Mouse (Mus musculus) G1E (cell line): ENCODE results near the gene Bglap. TPM values are rescaled to one million over a fixed set of nuclear protein-coding genes. Genes with fewer than 3 reads are reported as not detected.

Experiments used
- ATAC-seq: 2 replicates; pipeline ENCODE4 v1.8.0; 2016; ENCODE audit warnings: mild to moderate bottlenecking; ENCODE audit not compliant: insufficient number of reproducible peaks, poor library complexity, low FRiP score, severe bottlenecking; ENCODE audit errors: extremely low read depth
- DNase-seq: peaks from one replicate; pipeline ENCODE4 v3.0.0; 2012; ENCODE audit warnings: low spot score
- H3K27me3 ChIP-seq: 2 replicates; pipeline ENCODE4 v1.6.1; 2012; ENCODE audit warnings: mild to moderate bottlenecking, low read length, inconsistent platforms; ENCODE audit not compliant: insufficient read depth
- H3K36me3 ChIP-seq: replicated peaks from 2 replicates; pipeline ENCODE3; 2012; ENCODE audit warnings: mild to moderate bottlenecking, inconsistent platforms
- H3K4me1 ChIP-seq: 2 replicates; pipeline ENCODE4 v1.6.1; 2012; ENCODE audit warnings: low read depth, low read length, inconsistent platforms, mixed read lengths; ENCODE audit not compliant: insufficient read depth
- H3K4me3 ChIP-seq: 2 replicates; pipeline ENCODE4 v1.5.1; 2012; ENCODE audit warnings: low read depth, mild to moderate bottlenecking, inconsistent platforms, low read length, moderate library complexity, mixed read lengths
- H3K9me3 ChIP-seq: replicated peaks from 2 replicates; pipeline ENCODE4 v1.6.1; 2012; ENCODE audit warnings: inconsistent platforms
- CTCF ChIP-seq: IDR thresholded peaks from 2 replicates; pipeline ENCODE4 v1.5.1; 2012; ENCODE audit warnings: low read depth, low read length, inconsistent platforms, mixed read lengths
- GATA1 ChIP-seq: IDR thresholded peaks from 2 replicates; pipeline ENCODE4 v1.6.1; 2012; ENCODE audit warnings: borderline replicate concordance, low read length, inconsistent platforms, mixed read lengths
- GATA2 ChIP-seq: IDR thresholded peaks from 2 replicates; pipeline ENCODE4 v1.6.1; 2012; ENCODE audit warnings: low read depth, low read length, inconsistent platforms, borderline replicate concordance
- POLR2AphosphoS5 ChIP-seq: IDR thresholded peaks from 2 replicates; pipeline ENCODE4 v1.6.1; 2012; ENCODE audit warnings: low read depth, low read length, inconsistent platforms; ENCODE audit not compliant: insufficient replicate concordance
- TAL1 ChIP-seq: conservative IDR thresholded peaks from 2 replicates; pipeline ENCODE4 v1.6.1; 2012; ENCODE audit warnings: low read depth, low read length, inconsistent platforms, mixed read lengths
- polyA plus RNA-seq: library from polyadenylated mRNA; stranded (reverse); fragments of >175 nt; gene quantifications from 2 replicates; pipeline ENCODE4 v1.2.3, GENCODE M21; 2012
- total RNA-seq, 2 experiments: library from RNA; stranded (forward) in 1 of 2; stranded (reverse) in 1 of 2; fragments of 200-1000 nt in 1 of 2; fragments of >200 nt in 1 of 2; fragmentation: Nextera tagmentation in 1 of 2; gene quantifications; 2 replicates each; pipeline ENCODE4 v1.2.3; 2014 to 2017

Bglap gene
- total and polyA plus RNA-seq, 3 experiments: not detected

DNA sequence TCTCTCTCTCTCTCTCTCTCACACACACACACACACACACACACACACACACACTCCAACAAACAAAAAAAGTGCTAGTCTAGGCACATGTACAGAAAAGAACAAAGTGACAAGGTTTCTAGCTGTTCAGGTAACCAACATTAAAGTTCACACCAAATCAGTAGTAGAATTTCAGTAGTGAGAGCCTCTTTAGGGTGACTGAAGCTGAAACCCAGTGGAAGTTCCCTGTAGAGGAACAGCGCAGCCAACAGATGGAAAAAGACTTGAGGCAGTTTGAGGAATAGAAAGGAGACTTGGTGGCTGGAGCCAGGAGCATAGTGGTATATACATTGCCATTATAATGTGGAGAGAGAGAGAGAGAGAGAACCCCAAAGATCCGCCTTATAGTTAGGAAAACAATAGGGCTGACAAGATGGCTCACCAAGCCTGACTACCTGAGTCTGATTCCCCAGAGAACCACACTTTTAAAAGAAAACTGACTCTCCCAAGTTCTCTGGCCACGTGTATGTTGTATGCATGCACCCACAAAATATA is 49.3 kb downstream of the Bglap start:
- Histone ChIP-seq H3K4me3 (peak overlapping the region; percentile 86), H3K36me3 (peaks cover 47% of the 10 kb centered on the region), H3K4me1 (peaks cover 46% of the 10 kb centered on the region), H3K27me3 (no peaks in the 10 kb centered on the region), H3K9me3 (no peaks in the 10 kb centered on the region)
- TF ChIP-seq CTCF: no peak
- TF ChIP-seq TAL1: no peak
- TF ChIP-seq GATA2: no peak
- no peak for TF ChIP-seq GATA1
- TF ChIP-seq POLR2AphosphoS5: no peak
- no peak for ATAC-seq
- no peak for DNase-seq

DNA sequence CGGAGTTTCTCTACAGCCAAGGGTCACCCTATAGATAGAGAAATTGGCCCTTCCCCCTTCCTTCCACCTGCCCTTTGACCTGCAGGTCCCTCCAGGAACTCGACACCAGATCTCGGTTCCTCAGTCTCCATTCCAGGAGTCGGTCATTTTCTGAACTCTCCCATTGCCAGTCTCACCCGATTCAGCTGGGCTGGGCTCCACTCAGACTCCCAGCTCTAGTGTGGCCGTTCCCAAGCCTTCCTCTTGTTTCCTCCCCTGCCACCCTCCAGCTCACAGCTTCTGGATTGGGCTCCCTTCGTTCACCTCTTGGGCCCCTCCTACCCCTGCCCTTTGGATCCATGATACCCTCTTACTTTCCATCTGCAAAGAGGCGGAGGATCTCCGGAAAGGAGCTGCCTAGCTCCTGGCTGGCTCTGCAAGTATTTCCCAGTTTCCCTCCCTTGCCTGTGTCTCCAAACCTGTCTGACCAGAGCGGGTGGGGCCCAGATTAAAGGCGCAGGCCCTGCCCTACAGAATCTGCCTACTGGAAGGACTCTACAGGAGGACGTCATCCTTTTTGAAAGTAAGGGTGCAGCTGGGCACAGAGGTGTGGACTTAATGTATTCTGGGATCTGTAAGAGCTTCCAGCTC is 50.1 kb downstream of the Bglap start:
- TF ChIP-seq CTCF: no peak
- no peak for TF ChIP-seq GATA1
- TF ChIP-seq POLR2AphosphoS5: no peak
- no peak for TF ChIP-seq TAL1
- no peak for TF ChIP-seq GATA2
- no peaks in the 10 kb centered on the region for H3K27me3 ChIP-seq
- DNase-seq (peak; percentile 25), ATAC-seq (no peak)
- peaks cover 44% of the 10 kb centered on the region for H3K4me1 ChIP-seq
- peaks cover 51% of the 10 kb centered on the region for H3K36me3 ChIP-seq
- H3K9me3 ChIP-seq: no peaks in the 10 kb centered on the region
- H3K4me3 ChIP-seq: peak overlapping the region; percentile 4; the same call in 1 of the 2 replicates

Other genes with a start within 250 kb of the Bglap start
Only the 20 nearest of the 21 such genes appear.
- gene Rhbg, start 129.8 kb downstream of the Bglap start, total RNA-seq (2014; fragmentation: Nextera tagmentation): not detected in 2 replicates
- gene Rhbg, start 129.8 kb downstream of the Bglap start, total RNA-seq (2017): not detected in 2 replicates
- gene Rhbg, start 129.8 kb downstream of the Bglap start, polyA plus RNA-seq: not detected in 2 replicates
- not detected in 2 replicates for gene Gm38392, start 97.3 kb downstream of the Bglap start, total RNA-seq (2014; fragmentation: Nextera tagmentation)
- gene Gm38392, start 97.3 kb downstream of the Bglap start, total RNA-seq (2017): not detected in 2 replicates
- gene Gm38392, start 97.3 kb downstream of the Bglap start, polyA plus RNA-seq: not detected in 2 replicates
- 11.5 and 17.6 TPM in 2 replicates for gene Tsacc, start 87.5 kb downstream of the Bglap start, total RNA-seq (2014; fragmentation: Nextera tagmentation)
- 6.3 and 13.9 TPM in 2 replicates for gene Tsacc, start 87.5 kb downstream of the Bglap start, total RNA-seq (2017)
- 0.74 and 1.1 TPM in 2 replicates for gene Tsacc, start 87.5 kb downstream of the Bglap start, polyA plus RNA-seq
- 213 and 234 TPM in 2 replicates for gene Cct3, start 87.3 kb downstream of the Bglap start, total RNA-seq (2014; fragmentation: Nextera tagmentation)
- gene Cct3, start 87.3 kb downstream of the Bglap start, total RNA-seq (2017): 292 and 314 TPM in 2 replicates
- 27.9 and 28.7 TPM in 2 replicates for gene Cct3, start 87.3 kb downstream of the Bglap start, polyA plus RNA-seq
- gene Glmp, start 59.4 kb downstream of the Bglap start, total RNA-seq (2014; fragmentation: Nextera tagmentation): 119 and 123 TPM in 2 replicates
- gene Glmp, start 59.4 kb downstream of the Bglap start, total RNA-seq (2017): 65.7 and 89.1 TPM in 2 replicates
- 31.4 and 67.5 TPM in 2 replicates for gene Glmp, start 59.4 kb downstream of the Bglap start, polyA plus RNA-seq
- gene Tmem79, start 48.3 kb downstream of the Bglap start, total RNA-seq (2014; fragmentation: Nextera tagmentation): 3.8 and 8.1 TPM in 2 replicates
- gene Tmem79, start 48.3 kb downstream of the Bglap start, total RNA-seq (2017): 1.1 and 1.6 TPM in 2 replicates
- 1.3 and 2.7 TPM in 2 replicates for gene Tmem79, start 48.3 kb downstream of the Bglap start, polyA plus RNA-seq
- 47.5 and 59.3 TPM in 2 replicates for gene Smg5, start 48.2 kb downstream of the Bglap start, total RNA-seq (2014; fragmentation: Nextera tagmentation)
- 53.9 and 57.6 TPM in 2 replicates for gene Smg5, start 48.2 kb downstream of the Bglap start, total RNA-seq (2017)
- 56.8 and 78.5 TPM in 2 replicates for gene Smg5, start 48.2 kb downstream of the Bglap start, polyA plus RNA-seq
- gene Paqr6, start 19.9 kb downstream of the Bglap start, total RNA-seq (2014; fragmentation: Nextera tagmentation): not detected in 2 replicates
- gene Paqr6, start 19.9 kb downstream of the Bglap start, total RNA-seq (2017): 0.12 and 0.38 TPM in 2 replicates
- gene Paqr6, start 19.9 kb downstream of the Bglap start, polyA plus RNA-seq: not detected in 2 replicates
- not detected in 2 replicates for gene Bglap3, start 11.7 kb downstream of the Bglap start, total RNA-seq (2014; fragmentation: Nextera tagmentation)
- gene Bglap3, start 11.7 kb downstream of the Bglap start, total RNA-seq (2017): 0.16 and 0.17 TPM in 2 replicates
- not detected in 2 replicates for gene Bglap3, start 11.7 kb downstream of the Bglap start, polyA plus RNA-seq
- gene Bglap2, start 5.8 kb downstream of the Bglap start, total RNA-seq (2014; fragmentation: Nextera tagmentation): not detected in 2 replicates
- gene Bglap2, start 5.8 kb downstream of the Bglap start, total RNA-seq (2017): not detected in 2 replicates
- gene Bglap2, start 5.8 kb downstream of the Bglap start, polyA plus RNA-seq: not detected in 2 replicates
- gene Pmf1, start 25.9 kb upstream of the Bglap start, total RNA-seq (2014; fragmentation: Nextera tagmentation): 273 and 301 TPM in 2 replicates
- gene Pmf1, start 25.9 kb upstream of the Bglap start, total RNA-seq (2017): 110 and 117 TPM in 2 replicates
- 254 and 283 TPM in 2 replicates for gene Pmf1, start 25.9 kb upstream of the Bglap start, polyA plus RNA-seq
- gene Slc25a44, start 40.7 kb upstream of the Bglap start, total RNA-seq (2014; fragmentation: Nextera tagmentation): 62.0 and 62.3 TPM in 2 replicates
- 50.3 and 50.9 TPM in 2 replicates for gene Slc25a44, start 40.7 kb upstream of the Bglap start, total RNA-seq (2017)
- gene Slc25a44, start 40.7 kb upstream of the Bglap start, polyA plus RNA-seq: 17.4 and 23.0 TPM in 2 replicates
- 1.1 TPM in 1 of 2 replicates, not detected in the other for gene Sema4a, start 76.7 kb upstream of the Bglap start, total RNA-seq (2014; fragmentation: Nextera tagmentation)
- gene Sema4a, start 76.7 kb upstream of the Bglap start, total RNA-seq (2017): 0.23 and 0.66 TPM in 2 replicates
- 1.3 and 1.7 TPM in 2 replicates for gene Sema4a, start 76.7 kb upstream of the Bglap start, polyA plus RNA-seq
- gene Lmna, start 125.5 kb upstream of the Bglap start, total RNA-seq (2014; fragmentation: Nextera tagmentation): 69.3 and 72.1 TPM in 2 replicates
- 96.4 and 98.2 TPM in 2 replicates for gene Lmna, start 125.5 kb upstream of the Bglap start, total RNA-seq (2017)
- 336 and 381 TPM in 2 replicates for gene Lmna, start 125.5 kb upstream of the Bglap start, polyA plus RNA-seq
- 6.2 and 8.2 TPM in 2 replicates for gene Mex3a, start 147.9 kb upstream of the Bglap start, total RNA-seq (2014; fragmentation: Nextera tagmentation)
- 1.7 and 2.0 TPM in 2 replicates for gene Mex3a, start 147.9 kb upstream of the Bglap start, total RNA-seq (2017)
- gene Mex3a, start 147.9 kb upstream of the Bglap start, polyA plus RNA-seq: 9.0 and 9.6 TPM in 2 replicates
- 1.6 and 4.5 TPM in 2 replicates for gene Rab25, start 163.8 kb upstream of the Bglap start, total RNA-seq (2014; fragmentation: Nextera tagmentation)
- 0.35 TPM in 1 of 2 replicates, not detected in the other for gene Rab25, start 163.8 kb upstream of the Bglap start, total RNA-seq (2017)
- gene Rab25, start 163.8 kb upstream of the Bglap start, polyA plus RNA-seq: 0.67 and 0.88 TPM in 2 replicates
- 44.7 and 64.5 TPM in 2 replicates for gene Lamtor2, start 168.6 kb upstream of the Bglap start, total RNA-seq (2014; fragmentation: Nextera tagmentation)
- 97.5 and 98.0 TPM in 2 replicates for gene Lamtor2, start 168.6 kb upstream of the Bglap start, total RNA-seq (2017)
- 96.1 and 182 TPM in 2 replicates for gene Lamtor2, start 168.6 kb upstream of the Bglap start, polyA plus RNA-seq
- gene Ubqln4, start 169.3 kb upstream of the Bglap start, total RNA-seq (2014; fragmentation: Nextera tagmentation): 63.4 and 67.4 TPM in 2 replicates
- gene Ubqln4, start 169.3 kb upstream of the Bglap start, total RNA-seq (2017): 39.6 and 40.6 TPM in 2 replicates
- gene Ubqln4, start 169.3 kb upstream of the Bglap start, polyA plus RNA-seq: 73.7 and 81.2 TPM in 2 replicates
- 269 and 289 TPM in 2 replicates for gene Ssr2, start 191.4 kb upstream of the Bglap start, total RNA-seq (2014; fragmentation: Nextera tagmentation)
- gene Ssr2, start 191.4 kb upstream of the Bglap start, total RNA-seq (2017): 132 and 134 TPM in 2 replicates
- gene Ssr2, start 191.4 kb upstream of the Bglap start, polyA plus RNA-seq: 123 and 280 TPM in 2 replicates
- gene Arhgef2, start 221.5 kb upstream of the Bglap start, total RNA-seq (2014; fragmentation: Nextera tagmentation): 170 and 181 TPM in 2 replicates
- gene Arhgef2, start 221.5 kb upstream of the Bglap start, total RNA-seq (2017): 64.2 and 66.2 TPM in 2 replicates
- gene Arhgef2, start 221.5 kb upstream of the Bglap start, polyA plus RNA-seq: 277 and 291 TPM in 2 replicates